Mouse (Mus musculus) midbrain, embryonic 11.5 days (tissue): ENCODE measurements around the gene Tex52. TPM values are rescaled to one million over a fixed set of nuclear protein-coding genes. Genes with fewer than 3 reads are reported as not detected.

Source experiments
- ATAC-seq: fragments of 200-750 bp; cut with Nextera tagmentation; 2 replicates; pipeline ENCODE4 v1.8.0; 2017; ENCODE audit warnings: moderate TSS enrichment, moderate library complexity; ENCODE audit not compliant: low FRiP score
- DNase-seq: peaks from one replicate; pipeline ENCODE4 v3.0.0; 2015; ENCODE audit warnings: low spot score; ENCODE audit errors: missing footprints
- H3K27ac ChIP-seq: fragments of 300-500 bp; sonication (generic); 2 replicates; pipeline ENCODE4 v1.5.1; 2014; ENCODE audit warnings: low read depth, low read length
- H3K27me3 ChIP-seq: fragments of 300-500 bp; sonication (generic); 2 replicates; pipeline ENCODE4 v1.6.1; 2014; ENCODE audit warnings: mild to moderate bottlenecking, low read length, moderate library complexity, mixed read lengths; ENCODE audit not compliant: control insufficient read depth, insufficient read depth
- H3K36me3 ChIP-seq: fragments of 300-500 bp; sonication (generic); 2 replicates; pipeline ENCODE4 v1.6.1; 2014; ENCODE audit warnings: mild to moderate bottlenecking, low read length, moderate library complexity, mixed read lengths; ENCODE audit not compliant: control insufficient read depth, insufficient read depth
- H3K4me1 ChIP-seq: fragments of 300-500 bp; sonication (generic); 2 replicates; pipeline ENCODE4 v1.6.1; 2014; ENCODE audit warnings: low read length; ENCODE audit not compliant: control insufficient read depth, insufficient read depth
- H3K4me2 ChIP-seq: fragments of 300-500 bp; sonication (generic); 2 replicates; pipeline ENCODE4 v1.6.1; 2014; ENCODE audit warnings: mild to moderate bottlenecking, moderate library complexity
- H3K4me3 ChIP-seq: fragments of 300-500 bp; sonication (generic); 2 replicates; pipeline ENCODE4 v1.5.1; 2014; ENCODE audit warnings: low read depth, low read length
- H3K9ac ChIP-seq: fragments of 300-500 bp; sonication (generic); 2 replicates; pipeline ENCODE4 v1.6.1; 2014; ENCODE audit warnings: low read length
- H3K9me3 ChIP-seq: fragments of 300-500 bp; sonication (generic); 2 replicates; pipeline ENCODE4 v1.6.1; 2016; ENCODE audit warnings: low read length; ENCODE audit not compliant: control insufficient read depth
- WGBS: fragments of 180-500 bp; shearing (Covaris S2); extraction: QIAGEN DNeasy Blood & Tissue Kit; methylation state at CpG from one replicate; pipeline ENCODE4 v1.1.7; 2014; 5-methylcytosine and 5-hydroxymethylcytosine counted together
- polyA plus RNA-seq: library from polyadenylated mRNA; unstranded; fragments of >200 nt; fragmentation: Nextera tagmentation; extraction: Ambion mirVana; gene quantifications from 2 replicates; pipeline ENCODE4 v1.2.1, GENCODE M21; 2014

The Tex52 gene
- polyA plus RNA-seq, 1 experiment from 2014 or later, result 0.44 TPM

- no peak overlapping the region for H3K9ac ChIP-seq
- no peaks in the 10 kb centered on the region for H3K9me3 ChIP-seq
- no peak overlapping the region for H3K4me2 ChIP-seq
- peaks cover 8% of the 10 kb centered on the region for H3K4me1 ChIP-seq
- peaks cover 61% of the 10 kb centered on the region for H3K36me3 ChIP-seq
- no peak overlapping the region for H3K4me3 ChIP-seq
- 94% methylated on average over 13 of the region's 13 CpGs for WGBS
- no peak overlapping the region for H3K27ac ChIP-seq
- no peak for DNase-seq
- no peaks in the 10 kb centered on the region for H3K27me3 ChIP-seq
- no peak for ATAC-seq
Observed at GRCm38 (mm10) chr6:128432356-128432915, 57.2 kb downstream of the Tex52 start.

GRCm38 (mm10) chr6:128433566-128433965 lies 58.3 kb downstream of the Tex52 start:
- Histone ChIP-seq H3K27me3 (no peaks in the 10 kb centered on the region), H3K4me2 (no peak overlapping the region), H3K9me3 (no peaks in the 10 kb centered on the region), H3K9ac (no peak overlapping the region), H3K36me3 (peaks cover 60% of the 10 kb centered on the region), H3K4me3 (no peak overlapping the region), H3K4me1 (peaks cover 8% of the 10 kb centered on the region), H3K27ac (no peak overlapping the region)
- DNase-seq (no peak), ATAC-seq (no peak)
- 91% methylated on average over 13 of the region's 13 CpGs for WGBS

Other genes with a start within 250 kb of the Tex52 start
- gene Tspan9, start 231.9 kb upstream of the Tex52 start, polyA plus RNA-seq, result 32.7 and 44.1 TPM in 2 replicates
- gene Tead4, start 74.6 kb upstream of the Tex52 start, polyA plus RNA-seq, result 0.39 and 1.7 TPM in 2 replicates
- gene Tulp3, start 19.6 kb upstream of the Tex52 start, polyA plus RNA-seq, result 14.5 and 15.5 TPM in 2 replicates
- gene Rhno1, start 12.5 kb upstream of the Tex52 start, polyA plus RNA-seq, result 176 and 178 TPM in 2 replicates
- gene Foxm1, start 12.5 kb upstream of the Tex52 start, polyA plus RNA-seq, result 49.8 and 55.3 TPM in 2 replicates
- not detected in 2 replicates for gene Gm44596, start within 50 bp of the Tex52 start, polyA plus RNA-seq
- gene Nrip2, start 23.8 kb downstream of the Tex52 start, polyA plus RNA-seq, result 2.2 and 2.7 TPM in 2 replicates
- gene Itfg2, start 49.5 kb downstream of the Tex52 start, polyA plus RNA-seq, result 26.3 and 27.2 TPM in 2 replicates
- 559 and 584 TPM in 2 replicates for gene Fkbp4, start 63.2 kb downstream of the Tex52 start, polyA plus RNA-seq
- not detected in 2 replicates for gene Pzp, start 151.3 kb downstream of the Tex52 start, polyA plus RNA-seq
- not detected in 2 replicates for gene A2ml1, start 206.2 kb downstream of the Tex52 start, polyA plus RNA-seq
- not detected in 2 replicates for gene Klrb1a, start 248.1 kb downstream of the Tex52 start, polyA plus RNA-seq